Mouse (Mus musculus) testis, postnatal 10 days (tissue): Measurements from ENCODE around the gene Cep57l1.
A peak's percentile ranks its signal among the peaks of the same experiment; 100 is the strongest.
"Not testable (repeated sequence)": the region's sequence is repeated elsewhere in the genome, so short reads cannot be mapped to it uniquely, and the experiment has no call there.

Source experiments
- DNase-seq: peaks from one replicate; pipeline ENCODE4 v3.0.0; 2021; ENCODE audit warnings: low spot score

The Cep57l1 gene

DNA sequence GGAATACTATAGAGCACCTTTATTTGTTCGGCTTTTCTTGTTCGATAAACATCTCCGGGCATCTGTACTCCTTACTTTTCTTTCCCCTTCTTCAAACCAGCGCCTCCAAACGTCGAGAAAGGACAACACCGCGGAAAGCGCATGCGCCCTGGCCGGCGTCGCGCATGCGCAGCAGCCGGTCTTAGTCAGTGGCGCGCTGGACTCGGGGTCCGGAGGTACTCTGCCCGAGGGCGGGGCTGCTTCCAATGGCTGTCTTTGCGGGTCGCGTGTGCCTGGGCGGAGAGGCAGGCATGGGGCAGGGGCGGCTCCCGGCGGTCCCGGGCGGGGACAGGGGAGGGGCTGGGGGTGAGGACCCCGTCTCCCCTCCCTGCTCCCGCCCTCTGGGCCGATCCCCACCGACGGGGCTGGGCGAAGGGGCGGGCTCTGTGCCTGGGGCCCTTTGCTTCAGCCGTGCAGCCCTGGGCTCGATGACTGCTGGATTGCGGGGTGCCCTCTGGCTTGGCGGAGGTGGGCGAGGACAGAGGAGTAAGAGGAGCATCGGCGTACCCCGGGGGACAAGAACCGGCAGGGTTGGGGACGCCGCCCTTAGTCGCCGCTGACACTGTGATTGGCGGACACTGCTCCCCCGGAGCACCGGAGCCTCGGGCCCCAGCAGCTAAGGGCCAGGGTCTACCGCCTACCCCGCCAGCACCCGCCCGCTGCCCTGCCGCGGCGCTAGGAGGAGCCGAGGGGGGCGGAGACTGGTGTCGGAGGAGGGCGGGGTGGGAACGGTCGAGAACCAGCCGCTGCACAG lies at the start of gene Cep57l1, which contains the start of gene Sesn1:
Cep57l1 (minus strand) TSS at position 101 of the 793 bp plus-strand sequence.
Sesn1 (plus strand) TSS at position 165 of the 793 bp plus-strand sequence.
- DNase-seq, result peak; percentile 94

DNA sequence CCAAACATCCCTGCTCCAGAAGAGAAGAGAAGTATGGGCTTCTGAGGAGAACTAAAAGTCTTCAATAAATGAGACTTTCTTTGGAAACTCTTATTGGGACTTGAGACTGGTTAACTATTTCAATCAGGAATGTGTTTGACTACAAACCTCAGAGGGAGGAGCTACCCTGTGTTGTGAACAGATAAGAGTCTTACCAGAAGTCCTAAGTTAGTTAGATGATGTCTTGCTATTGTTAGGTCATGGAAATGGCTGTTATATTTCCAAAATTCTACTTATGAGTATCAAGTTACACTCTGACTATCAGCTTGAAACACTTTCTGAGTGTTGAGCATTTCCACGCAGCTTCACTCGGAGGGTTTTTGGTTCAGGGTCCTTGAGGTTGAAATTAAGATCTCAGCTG lies 39.0 kb upstream of the Cep57l1 start:
- no peak for DNase-seq

GRCm38 (mm10) chr10:41847737-41848136 lies 38.1 kb upstream of the Cep57l1 start:
- DNase-seq, result peak; percentile 17

DNA sequence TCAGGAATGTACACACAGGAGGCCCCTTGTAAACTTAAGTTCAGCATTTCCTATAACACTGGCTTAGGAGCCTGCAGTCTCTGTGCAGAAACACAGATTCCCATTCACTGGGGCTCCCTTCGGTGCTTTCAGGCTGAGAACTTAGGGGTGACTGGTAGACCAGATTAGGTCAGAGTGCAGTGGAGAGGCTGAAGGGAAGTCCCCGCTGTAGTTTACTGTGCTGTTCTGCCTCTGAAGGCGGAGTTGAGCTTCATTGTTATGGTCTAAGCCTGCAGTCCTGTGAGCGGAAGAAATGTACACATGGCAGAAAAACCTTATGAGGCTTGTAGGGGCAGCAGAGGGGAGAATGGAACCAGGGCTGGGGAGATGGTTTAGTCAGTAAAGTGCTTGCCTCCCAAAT lies 29.2 kb upstream of the Cep57l1 start:
- DNase-seq, result no peak

DNA sequence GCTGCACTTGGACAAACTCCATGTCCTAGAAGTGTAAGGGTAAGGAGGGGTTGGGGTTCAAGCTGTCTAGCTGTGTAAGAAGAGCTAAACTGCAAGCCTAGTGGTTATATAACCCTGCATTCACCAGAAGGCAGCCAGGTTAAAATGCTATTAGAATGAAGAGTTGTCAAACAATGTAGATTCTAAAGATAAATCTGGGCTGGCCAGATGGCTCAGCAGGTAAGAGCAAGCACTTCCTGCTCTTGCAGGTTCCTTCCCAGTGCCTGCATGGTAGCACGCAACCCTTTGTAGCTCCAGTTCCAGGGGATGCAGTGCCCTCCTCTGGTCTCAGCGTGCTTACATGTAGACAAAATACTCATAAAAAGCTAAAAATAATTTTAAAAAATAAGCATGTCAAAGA lies 24.5 kb upstream of the Cep57l1 start:
- DNase-seq, result peak; percentile 36

- DNase-seq, result no peak
Measured at GRCm38 (mm10) chr10:41832191-41832590, 22.5 kb upstream of the Cep57l1 start.

DNA sequence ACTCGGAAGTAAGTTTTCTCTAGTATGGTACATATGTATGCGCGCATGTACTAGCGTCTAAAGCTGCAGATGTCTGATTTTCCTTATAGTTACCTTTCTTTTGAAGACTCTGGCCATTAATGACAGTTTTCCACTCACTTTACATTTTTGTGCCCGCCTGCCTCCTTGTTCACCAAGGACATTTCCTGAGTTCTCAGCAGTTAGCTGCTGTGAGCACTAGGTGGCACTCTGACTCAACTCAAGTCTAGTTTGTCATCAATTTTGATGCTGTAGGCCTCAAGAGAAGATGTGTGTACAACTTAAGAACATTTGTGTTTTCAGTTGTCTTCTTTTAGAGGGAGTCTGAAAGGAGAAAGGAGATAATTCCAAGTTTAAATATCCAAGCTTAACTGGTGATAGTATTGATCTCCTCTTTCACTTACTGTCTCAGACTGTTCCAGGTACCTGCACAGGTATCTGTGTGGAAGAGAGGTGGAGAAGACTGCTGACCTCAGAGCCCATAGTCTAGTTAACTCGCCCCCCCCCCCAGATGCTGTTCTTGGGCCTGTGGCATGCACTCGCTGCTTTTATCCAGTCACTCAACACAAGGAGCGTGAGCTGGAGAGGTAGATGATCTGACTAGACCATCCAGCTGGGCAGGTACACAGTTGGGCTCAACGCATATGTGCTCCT lies 21.3 kb upstream of the Cep57l1 start:
- peak; percentile 75 for DNase-seq

DNA sequence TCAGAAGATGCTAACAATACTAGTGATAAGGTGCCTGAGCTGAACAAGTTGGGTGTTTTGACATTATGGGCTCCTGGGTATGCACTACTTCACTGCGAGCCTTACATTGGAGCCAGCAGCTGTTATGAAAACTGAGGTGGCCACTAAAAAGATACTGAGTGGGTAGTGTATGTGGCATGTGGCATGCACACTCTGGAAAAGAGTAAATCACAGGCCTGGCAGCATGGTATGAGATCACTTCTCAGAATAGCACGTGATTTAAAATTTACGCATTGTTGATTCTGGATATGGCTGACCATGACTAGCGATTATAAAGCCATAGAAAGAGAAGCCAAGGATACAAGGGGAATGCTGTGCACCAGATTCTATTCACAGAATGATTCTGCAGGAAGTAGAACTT lies 20.8 kb upstream of the Cep57l1 start:
- no peak for DNase-seq

GRCm38 (mm10) chr10:41829980-41830379 lies 20.3 kb upstream of the Cep57l1 start:
- DNase-seq, result no peak

DNA sequence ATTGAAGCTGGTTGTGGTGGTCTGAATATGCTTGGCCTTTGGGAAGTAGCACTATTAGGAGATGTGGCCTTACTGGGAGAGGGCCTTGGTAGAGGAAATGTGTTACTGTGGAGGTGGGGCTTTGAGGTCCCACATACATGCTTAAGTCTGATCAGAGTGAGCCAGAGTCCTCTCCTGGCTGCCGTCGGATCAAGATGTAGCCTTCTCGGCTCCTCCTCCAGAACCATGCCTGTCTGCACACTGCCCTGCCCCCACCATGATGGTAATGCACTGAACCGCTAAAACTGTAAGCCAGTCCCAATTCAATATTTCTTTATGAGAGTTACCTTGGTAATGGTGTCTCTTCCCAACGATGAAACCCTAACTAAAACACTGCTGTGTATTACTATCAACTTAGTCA lies 19.5 kb upstream of the Cep57l1 start:
- no peak for DNase-seq

DNA sequence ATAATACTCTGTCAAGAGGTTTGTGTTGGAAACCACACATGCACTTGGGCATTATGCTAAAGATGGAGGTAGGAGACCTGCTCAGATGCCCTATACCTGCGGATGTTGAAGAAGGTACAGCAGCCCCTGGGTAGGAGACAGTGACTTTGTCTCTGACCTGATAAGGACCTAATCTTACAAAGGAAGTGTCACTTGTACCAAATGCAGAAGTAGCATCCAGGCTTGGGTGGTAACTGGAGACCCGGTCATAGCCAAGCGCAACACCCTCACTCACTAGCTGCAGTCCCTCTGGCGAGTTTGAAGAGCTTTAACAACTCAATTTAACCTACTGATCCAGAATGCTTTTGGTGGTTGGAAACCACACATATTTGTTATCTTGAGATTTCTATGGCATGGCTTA lies 18.1 kb upstream of the Cep57l1 start:
- DNase-seq, result no peak

- no peak for DNase-seq
Measured at GRCm38 (mm10) chr10:41826526-41827116, 16.9 kb upstream of the Cep57l1 start.

- DNase-seq, result no peak
Measured at GRCm38 (mm10) chr10:41825996-41826395, 16.3 kb upstream of the Cep57l1 start.

- DNase-seq, result no peak
Measured at GRCm38 (mm10) chr10:41825041-41825440, 15.4 kb upstream of the Cep57l1 start.

DNA sequence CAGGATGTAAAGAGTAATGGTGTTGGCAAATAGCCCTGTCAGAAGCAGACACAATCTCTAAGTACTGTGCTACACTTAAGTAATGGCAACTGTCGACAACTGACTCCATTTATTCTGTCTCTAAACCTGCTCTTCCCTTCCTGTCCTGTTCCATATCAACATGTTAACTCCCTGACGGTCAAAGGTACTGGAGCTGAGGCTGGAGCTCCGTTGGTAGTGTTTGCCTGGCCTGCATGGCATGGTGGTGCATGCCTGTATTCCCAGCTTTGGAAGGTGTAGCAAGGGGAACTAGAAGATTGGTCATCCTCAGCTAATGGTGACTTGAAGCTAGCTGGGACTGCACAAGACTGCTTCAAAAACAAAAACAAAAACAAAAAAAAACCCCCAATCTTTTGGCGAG lies 14.2 kb upstream of the Cep57l1 start:
- DNase-seq, result no peak

DNA sequence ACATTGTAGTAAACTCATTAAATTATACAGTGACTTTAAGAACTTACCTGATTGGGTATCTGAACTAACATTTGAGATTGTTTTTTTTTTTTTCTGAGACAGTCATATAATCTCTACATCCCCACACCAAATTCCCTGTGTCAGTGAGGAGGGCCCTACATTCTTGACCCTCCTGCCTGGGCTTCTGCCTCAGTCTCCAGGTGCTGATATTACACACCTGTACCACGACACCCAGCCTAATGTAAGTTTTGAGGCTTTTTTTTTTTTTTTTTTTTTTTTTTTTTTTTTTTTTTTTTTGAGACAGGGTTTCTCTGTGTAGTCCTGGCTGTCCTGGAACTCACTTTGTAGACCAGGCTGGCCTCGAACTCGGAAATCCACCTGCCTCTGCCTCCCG lies 13.6 kb upstream of the Cep57l1 start:
- not testable (repeated sequence) for DNase-seq

GRCm38 (mm10) chr10:41822573-41823281 lies 13.1 kb upstream of the Cep57l1 start:
- no peak for DNase-seq

DNA sequence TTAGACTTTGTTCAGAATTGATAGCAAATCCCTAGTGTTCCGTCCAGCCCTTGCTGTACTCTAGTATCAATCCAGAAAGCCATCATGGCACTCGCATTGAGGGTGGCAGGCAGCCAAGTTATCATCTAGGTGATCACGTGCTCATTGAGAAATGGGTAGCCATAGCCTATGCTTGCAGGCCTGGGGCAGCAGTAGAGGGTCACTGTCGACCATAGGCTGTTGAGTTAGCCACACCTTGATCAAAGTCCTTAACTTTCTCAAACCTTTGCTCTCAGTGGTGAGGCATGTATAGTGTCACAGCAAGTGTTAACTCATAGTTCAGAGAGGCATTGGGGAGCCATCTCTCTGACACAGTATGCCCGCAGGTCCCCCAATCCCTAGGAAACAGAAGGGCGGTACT lies 11.5 kb upstream of the Cep57l1 start:
- DNase-seq, result no peak

DNA sequence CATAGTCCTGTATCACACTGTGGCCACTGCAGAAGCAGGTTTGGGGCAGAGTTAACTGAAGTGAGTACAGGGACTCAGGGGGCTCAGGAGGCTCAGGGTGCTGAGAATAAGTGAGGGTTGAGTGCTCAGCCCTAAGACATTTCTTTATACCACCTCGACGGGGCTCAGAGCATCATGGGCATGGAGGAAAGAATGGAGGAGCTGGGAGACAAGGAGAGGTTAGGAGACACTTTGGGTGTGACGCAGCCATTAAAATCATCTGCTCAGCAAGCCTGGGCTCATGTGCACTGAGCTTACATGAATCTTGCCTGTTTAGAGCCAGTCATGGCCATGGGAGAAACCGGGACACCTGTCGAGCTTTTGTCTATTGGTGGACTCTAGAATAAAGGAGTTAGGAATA lies 10.7 kb upstream of the Cep57l1 start:
- no peak for DNase-seq

DNA sequence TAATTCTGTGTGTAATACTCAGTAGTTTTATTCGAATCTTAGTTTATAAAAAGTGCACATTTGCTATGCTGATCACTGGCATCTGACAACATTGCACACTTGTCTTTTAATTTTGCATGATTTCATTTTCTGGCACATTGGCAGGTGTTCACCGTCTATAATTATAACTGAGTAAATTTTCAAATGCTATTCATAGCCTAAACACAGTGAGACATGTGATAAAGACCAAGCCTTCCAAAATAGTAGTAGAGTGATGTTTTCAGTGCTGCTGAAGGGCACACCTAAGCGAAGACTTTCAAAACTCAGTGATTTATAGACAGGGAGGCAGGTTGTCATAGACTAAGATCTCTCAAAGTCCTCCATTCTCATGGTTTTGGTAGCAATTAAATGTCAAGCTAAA lies 9.6 kb upstream of the Cep57l1 start:
- no peak for DNase-seq

- DNase-seq, result not testable (repeated sequence)
Measured at GRCm38 (mm10) chr10:41818733-41819070, 9.0 kb upstream of the Cep57l1 start.

DNA sequence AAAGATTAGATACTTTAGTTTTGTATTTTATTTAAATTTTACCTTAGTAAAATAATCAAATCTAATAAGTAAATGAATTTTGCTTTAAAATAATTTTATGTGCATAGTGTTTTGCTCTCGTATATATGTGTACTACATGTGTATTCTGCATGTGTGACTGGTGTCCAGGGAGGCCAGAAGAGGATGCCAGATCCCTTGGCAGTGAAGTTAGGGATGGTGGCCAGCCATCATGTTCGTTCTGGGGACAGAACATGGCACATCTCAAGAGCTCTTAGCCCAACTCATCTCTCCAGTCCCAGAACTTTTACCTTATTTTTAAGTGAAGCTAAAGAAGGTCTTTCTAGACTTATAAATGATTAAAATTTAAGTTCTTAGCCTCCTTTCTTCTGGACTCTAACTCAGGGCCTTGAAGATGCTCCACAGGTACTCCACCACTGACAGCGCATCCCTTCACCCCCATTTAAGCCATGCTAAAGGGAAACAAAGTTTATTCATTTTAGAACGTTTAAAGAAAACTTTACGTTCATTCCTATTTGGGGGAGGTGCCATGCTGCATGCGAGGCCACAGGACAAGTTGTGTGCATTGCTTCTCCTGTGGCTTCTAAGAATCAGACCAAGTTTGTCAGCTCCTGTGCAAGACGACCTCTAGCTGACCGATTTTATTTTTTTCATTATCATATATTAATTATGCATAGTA lies 8.5 kb upstream of the Cep57l1 start:
- DNase-seq, result no peak
